Mouse (Mus musculus) hindbrain, embryonic 13.5 days (tissue): ENCODE data around the gene M1ap. TPM values are rescaled to one million over a fixed set of nuclear protein-coding genes. Genes with fewer than 3 reads are reported as not detected.

ENCODE experiments used
- ATAC-seq: fragments of 200-750 bp; cut with Nextera tagmentation; 2 replicates; pipeline ENCODE4 v1.8.0; 2017; ENCODE audit warnings: moderate TSS enrichment; ENCODE audit not compliant: low FRiP score
- H3K27ac ChIP-seq: fragments of 300-500 bp; sonication (generic); 2 replicates; pipeline ENCODE4 v1.5.1; 2015; ENCODE audit warnings: inconsistent platforms, mild to moderate bottlenecking, moderate library complexity
- H3K27me3 ChIP-seq: fragments of 300-500 bp; sonication (generic); 2 replicates; pipeline ENCODE4 v1.6.1; 2015; ENCODE audit warnings: mild to moderate bottlenecking, inconsistent platforms
- H3K36me3 ChIP-seq: fragments of 300-500 bp; sonication (generic); 2 replicates; pipeline ENCODE4 v1.6.1; 2015; ENCODE audit warnings: mild to moderate bottlenecking, inconsistent platforms
- H3K4me1 ChIP-seq: fragments of 300-500 bp; sonication (generic); replicated peaks from 2 replicates; pipeline ENCODE4 v1.6.1; 2015; ENCODE audit warnings: inconsistent platforms
- H3K4me2 ChIP-seq: fragments of 300-500 bp; sonication (generic); 2 replicates; pipeline ENCODE4 v1.6.1; 2015; ENCODE audit warnings: inconsistent platforms, mild to moderate bottlenecking, moderate library complexity
- H3K4me3 ChIP-seq: fragments of 300-500 bp; sonication (generic); 2 replicates; pipeline ENCODE4 v1.5.1; 2015; ENCODE audit warnings: mild to moderate bottlenecking, inconsistent platforms
- H3K9ac ChIP-seq: fragments of 300-500 bp; sonication (generic); 2 replicates; pipeline ENCODE4 v1.6.1; 2015; ENCODE audit warnings: mild to moderate bottlenecking, inconsistent platforms
- H3K9me3 ChIP-seq: fragments of 300-500 bp; sonication (generic); 2 replicates; pipeline ENCODE4 v1.6.1; 2016; ENCODE audit warnings: inconsistent platforms
- WGBS: fragments of 180-500 bp; shearing (Covaris S2); methylation state at CpG from one replicate; pipeline ENCODE4 v1.1.7; 2015; 5-methylcytosine and 5-hydroxymethylcytosine counted together
- polyA plus RNA-seq: library from polyadenylated mRNA; unstranded; fragments of >200 nt; fragmentation: Nextera tagmentation; extraction: Ambion mirVana; gene quantifications from 2 replicates; pipeline ENCODE4 v1.2.1, GENCODE M21; 2015

The M1ap gene
- polyA plus RNA-seq, 1 experiment from 2014 or later: not detected

DNA sequence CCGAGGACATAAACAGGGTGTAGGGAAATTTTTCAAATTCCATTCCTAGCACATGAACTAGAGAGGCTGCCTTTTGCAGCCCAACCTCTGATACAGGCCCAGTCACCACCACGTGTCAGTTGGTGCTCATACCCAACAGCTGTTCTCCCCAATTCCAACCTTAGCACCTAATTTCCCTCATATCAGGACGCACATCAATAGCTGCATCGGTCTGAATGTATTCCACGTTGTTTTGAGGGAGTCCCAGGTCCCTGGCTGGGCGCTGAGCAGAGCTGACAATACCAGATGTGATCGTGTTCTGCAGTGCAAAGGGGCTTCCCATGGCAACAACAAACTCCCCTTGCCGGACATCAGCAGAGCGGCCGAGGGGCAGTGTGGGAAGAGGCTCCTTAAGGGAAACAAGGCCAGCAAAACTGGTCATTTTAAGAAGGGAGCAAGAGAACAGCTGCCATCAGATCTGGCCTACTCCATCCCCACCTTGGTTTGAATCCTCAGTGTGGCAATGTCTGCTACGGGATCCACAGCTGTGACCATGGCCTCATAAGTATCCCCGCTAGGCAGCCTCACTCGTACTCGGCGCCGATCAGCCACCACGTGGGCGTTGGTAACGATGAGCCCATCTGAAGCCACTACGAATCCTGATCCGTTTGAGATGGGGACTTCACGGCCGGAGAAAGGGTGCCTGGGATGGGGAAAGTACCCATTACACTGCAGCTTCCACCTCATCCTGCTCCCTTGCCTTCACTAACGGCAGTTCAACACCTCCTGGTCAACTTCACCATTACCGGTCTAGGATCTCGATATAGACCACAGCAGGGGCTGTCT is 106.6 kb downstream of the M1ap start:
- peak; percentile 2; the same call in 1 of the 2 replicates for ATAC-seq
- Histone ChIP-seq H3K9me3 (no peaks in the 10 kb centered on the region), H3K4me1 (peaks cover 31% of the 10 kb centered on the region), H3K9ac (peak overlapping the region; percentile 95), H3K27ac (peak overlapping the region; percentile 92), H3K4me2 (peak overlapping the region; percentile 91), H3K4me3 (peak overlapping the region; percentile 98), H3K27me3 (no peaks in the 10 kb centered on the region), H3K36me3 (peaks cover 38% of the 10 kb centered on the region)
- 3% methylated on average over 26 of the region's 26 CpGs for WGBS

DNA sequence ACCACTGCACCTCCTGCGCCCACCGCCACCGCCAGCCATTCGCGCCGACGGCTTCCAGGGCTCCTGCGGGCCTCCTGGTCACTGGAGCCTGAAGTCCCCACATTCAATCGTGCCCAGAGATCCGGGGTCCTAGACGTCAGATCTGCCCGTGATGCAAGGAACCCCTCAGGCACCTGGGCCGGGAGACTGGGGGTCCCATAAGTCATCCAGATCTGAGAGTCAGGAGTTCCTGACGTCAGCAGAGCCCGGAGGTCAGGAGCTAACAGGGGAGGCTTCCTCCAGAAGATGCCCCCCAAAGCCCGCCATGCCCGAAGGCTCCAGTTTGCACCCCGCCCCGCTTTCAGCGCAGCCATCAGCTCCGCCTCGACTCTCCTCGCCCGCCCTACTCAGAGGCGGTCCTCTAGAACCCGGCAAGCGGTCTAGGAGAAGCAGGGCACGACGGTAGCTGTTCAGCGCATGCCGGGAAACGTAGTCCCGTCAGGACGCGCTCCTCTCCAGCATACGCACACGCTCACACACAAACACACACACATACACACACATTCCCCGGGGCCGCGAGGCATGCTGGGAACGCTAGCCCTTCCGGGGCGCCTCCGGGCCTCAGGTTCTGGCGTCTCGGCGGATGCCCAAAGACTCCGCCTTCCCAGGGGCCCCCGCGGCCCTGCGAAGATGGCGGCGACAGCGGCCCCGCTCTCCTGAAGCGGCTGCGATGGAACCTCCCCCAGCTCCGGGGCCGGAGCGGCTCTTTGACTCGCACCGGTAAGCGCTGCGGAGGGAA is 107.6 kb downstream of the M1ap start, which contains the start of gene Aup1:
Aup1 (plus strand) TSS at position 448 of the 778 bp plus-strand sequence.
- H3K36me3 ChIP-seq: peaks cover 39% of the 10 kb centered on the region
- H3K9me3 ChIP-seq: no peaks in the 10 kb centered on the region
- H3K9ac ChIP-seq: peak within 1 kb of the TSS; percentile 95
- peak within 1 kb of the TSS; percentile 98 for H3K4me3 ChIP-seq
- ATAC-seq: peak; percentile 97
- WGBS: under 1% methylated on average over 64 of the region's 64 CpGs
- peak within 1 kb of the TSS; percentile 91 for H3K4me2 ChIP-seq
- H3K27me3 ChIP-seq: peaks cover under 1% of the 10 kb centered on the region; the same call in 1 of the 2 replicates
- peaks cover 31% of the 10 kb centered on the region for H3K4me1 ChIP-seq
- peak within 1 kb of the TSS; percentile 92 for H3K27ac ChIP-seq

DNA sequence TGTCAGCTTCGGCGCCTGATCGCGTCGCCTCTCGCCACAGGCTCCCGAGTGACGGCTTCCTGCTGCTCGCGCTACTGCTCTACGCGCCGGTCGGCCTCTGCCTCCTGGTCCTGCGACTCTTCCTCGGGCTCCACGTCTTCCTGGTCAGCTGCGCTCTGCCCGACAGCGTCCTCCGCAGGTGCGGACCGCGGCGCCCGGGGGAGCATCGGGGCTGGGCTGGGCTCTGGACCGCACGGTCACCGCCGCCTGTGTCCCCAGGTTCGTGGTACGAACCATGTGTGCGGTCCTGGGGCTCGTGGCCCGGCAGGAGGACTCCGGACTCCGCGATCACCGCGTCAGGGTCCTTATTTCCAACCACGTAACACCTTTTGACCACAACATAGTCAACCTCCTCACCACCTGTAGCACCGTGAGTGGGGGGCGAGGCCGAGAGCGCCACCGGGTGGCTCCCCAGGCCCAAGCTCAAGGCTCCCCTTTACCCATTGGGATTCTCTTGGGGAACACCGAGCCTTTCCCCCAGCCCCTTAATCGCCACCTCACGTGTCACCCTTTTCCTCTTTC is 108.2 kb downstream of the M1ap start, which contains the start of gene Htra2:
Htra2 (minus strand) TSS at position 403 of the 561 bp plus-strand sequence.
- H3K4me3 ChIP-seq: peak within 1 kb of the TSS; percentile 98
- under 1% methylated on average over 50 of the region's 50 CpGs for WGBS
- ATAC-seq: peak; percentile 52; the same call in 1 of the 2 replicates

DNA sequence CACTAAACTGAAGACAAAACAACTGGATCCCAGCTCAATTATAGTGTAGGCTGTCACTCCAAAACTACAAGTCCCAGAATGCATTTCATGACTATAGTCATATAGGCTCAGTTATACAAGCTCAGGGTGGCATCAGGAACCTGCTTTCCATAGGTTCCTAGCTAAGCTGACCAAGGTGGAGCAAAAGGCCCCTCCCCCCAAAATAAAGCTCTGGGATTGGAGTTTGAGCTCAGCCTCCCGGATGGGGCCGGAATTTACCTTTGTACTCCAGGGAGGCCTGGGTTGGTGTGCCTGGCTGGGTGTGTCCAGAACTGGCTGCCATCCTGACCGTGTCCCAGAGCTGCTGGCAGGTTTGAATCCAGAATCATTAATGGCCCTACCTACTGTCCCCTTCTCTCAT is 111.1 kb downstream of the M1ap start, which contains the start of gene Dqx1:
Dqx1 (plus strand) TSS at position 55 of the 400 bp plus-strand sequence.
- Histone ChIP-seq H3K27ac (no peak within 1 kb of the TSS), H3K4me3 (no peak within 1 kb of the TSS), H3K9me3 (no peaks in the 10 kb centered on the region), H3K4me2 (no peak within 1 kb of the TSS), H3K9ac (0 out of 2 replicates have a peak within 1 kb of the TSS, but pooled peaks have one; percentile 13), H3K4me1 (peaks cover 26% of the 10 kb centered on the region), H3K27me3 (peaks cover 35% of the 10 kb centered on the region), H3K36me3 (peaks cover 24% of the 10 kb centered on the region)
- WGBS: 57% methylated on average over 3 of the region's 3 CpGs
- no peak for ATAC-seq

More for the DNA sequence above, 108.2 kb downstream of the M1ap start, which contains the start of gene Htra2:
- H3K9me3 ChIP-seq: no peaks in the 10 kb centered on the region
- H3K4me1 ChIP-seq: peaks cover 31% of the 10 kb centered on the region
- H3K27ac ChIP-seq: peak within 1 kb of the TSS; percentile 92
- peak within 1 kb of the TSS; percentile 91 for H3K4me2 ChIP-seq
- H3K27me3 ChIP-seq: peaks cover 7% of the 10 kb centered on the region; the same call in 1 of the 2 replicates
- peaks cover 39% of the 10 kb centered on the region for H3K36me3 ChIP-seq
- peak within 1 kb of the TSS; percentile 95 for H3K9ac ChIP-seq

DNA sequence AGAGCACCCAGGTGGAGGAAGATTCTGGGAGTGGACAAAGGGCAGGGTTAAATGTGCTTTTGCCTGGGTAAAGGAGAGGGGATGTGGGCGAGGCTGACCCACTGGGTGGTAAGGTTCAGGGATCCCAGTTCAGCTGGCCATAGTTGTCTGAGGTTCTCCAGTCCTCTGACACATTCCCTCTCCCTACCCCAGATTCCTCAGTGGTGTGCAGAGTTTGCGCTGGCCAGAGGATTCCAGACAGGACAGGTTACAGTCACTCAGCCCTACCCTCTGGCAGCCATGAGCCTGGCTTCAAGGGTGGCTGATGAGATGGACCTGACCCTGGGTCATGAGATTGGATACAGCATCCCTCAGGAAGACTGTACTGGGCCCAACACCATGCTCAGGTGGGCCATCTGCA is 112.0 kb downstream of the M1ap start:
- H3K9ac ChIP-seq: 0 out of 2 replicates have a peak overlapping the region, but pooled peaks have one; percentile 13
- peaks cover 16% of the 10 kb centered on the region for H3K4me1 ChIP-seq
- 87% methylated on average over 2 of the region's 2 CpGs for WGBS
- no peak overlapping the region for H3K4me2 ChIP-seq
- no peak for ATAC-seq
- no peak overlapping the region for H3K27ac ChIP-seq
- H3K4me3 ChIP-seq: no peak overlapping the region
- no peaks in the 10 kb centered on the region for H3K9me3 ChIP-seq
- H3K36me3 ChIP-seq: peaks cover 24% of the 10 kb centered on the region
- H3K27me3 ChIP-seq: peaks cover 44% of the 10 kb centered on the region

DNA sequence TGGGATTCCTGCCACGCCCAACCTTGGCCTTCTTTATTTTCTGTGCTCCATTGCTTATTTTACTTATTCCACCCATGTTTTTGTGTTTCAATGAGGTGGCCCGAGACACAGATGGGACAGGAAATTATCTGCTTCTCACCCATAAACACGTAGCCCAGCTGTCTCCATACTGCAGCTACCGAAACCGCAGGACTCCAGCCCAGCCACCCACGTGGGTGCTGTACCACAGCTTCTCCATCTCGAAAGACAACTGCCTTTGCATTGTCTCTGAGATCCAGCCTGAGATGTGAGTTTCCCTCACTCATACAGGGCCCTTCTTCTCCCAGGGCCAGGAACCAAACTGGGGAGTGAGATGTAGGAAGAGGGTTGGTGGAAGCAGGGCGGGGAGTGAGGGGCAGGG is 119.3 kb downstream of the M1ap start:
- Histone ChIP-seq H3K27ac (no peak overlapping the region), H3K36me3 (no peaks in the 10 kb centered on the region), H3K9ac (no peak overlapping the region), H3K4me2 (no peak overlapping the region), H3K4me3 (no peak overlapping the region), H3K9me3 (no peaks in the 10 kb centered on the region), H3K4me1 (peaks cover 23% of the 10 kb centered on the region), H3K27me3 (peaks cover 99% of the 10 kb centered on the region)
- no peak for ATAC-seq
- 49% methylated on average over 8 of the region's 8 CpGs for WGBS

DNA sequence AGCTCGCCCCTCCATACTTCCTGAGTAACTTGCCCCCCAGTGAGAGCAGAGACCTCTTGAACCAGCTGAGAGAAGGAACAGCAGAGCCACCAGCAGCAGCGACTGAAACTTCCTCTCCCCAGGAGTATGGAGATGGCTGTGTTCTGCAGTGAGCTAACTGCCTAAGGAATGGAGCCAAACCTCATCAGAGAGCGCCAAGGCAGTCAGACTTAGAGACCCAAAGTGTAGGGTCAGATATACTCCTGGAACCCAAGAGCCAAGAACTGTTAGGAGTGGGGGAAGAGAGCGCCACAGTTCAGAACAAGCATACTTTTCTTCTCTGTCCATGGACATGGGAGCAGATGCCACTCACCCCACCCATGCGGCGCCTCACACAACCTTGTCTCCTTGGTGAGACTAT is 119.7 kb downstream of the M1ap start:
- Histone ChIP-seq H3K9me3 (no peaks in the 10 kb centered on the region), H3K4me2 (no peak overlapping the region), H3K9ac (no peak overlapping the region), H3K36me3 (no peaks in the 10 kb centered on the region), H3K4me3 (no peak overlapping the region), H3K27me3 (peaks cover 99% of the 10 kb centered on the region), H3K27ac (no peak overlapping the region), H3K4me1 (peaks cover 27% of the 10 kb centered on the region)
- ATAC-seq: no peak
- WGBS: 29% methylated on average over 6 of the region's 6 CpGs

DNA sequence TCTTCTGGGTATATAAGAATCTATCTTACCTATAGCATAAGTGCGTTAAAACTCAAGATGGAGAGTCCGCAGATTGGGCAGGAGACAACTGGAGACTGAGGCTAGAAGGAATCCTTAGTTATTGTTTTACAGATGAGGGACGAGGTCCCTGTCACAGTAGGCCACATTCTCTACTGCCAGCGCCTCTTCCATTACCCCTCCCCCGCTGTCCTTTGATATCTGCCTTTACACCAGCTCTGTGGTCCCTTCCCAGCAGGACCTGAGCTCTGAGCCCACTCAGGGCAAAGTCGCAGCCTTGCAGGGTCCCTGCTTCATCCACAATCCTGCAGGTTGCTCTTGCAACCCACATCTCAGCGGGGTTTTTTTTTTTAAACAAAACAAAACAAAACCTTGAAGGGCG is 121.5 kb downstream of the M1ap start:
- H3K4me1 ChIP-seq: peaks cover 28% of the 10 kb centered on the region
- H3K36me3 ChIP-seq: no peaks in the 10 kb centered on the region
- no peak overlapping the region for H3K9ac ChIP-seq
- H3K4me2 ChIP-seq: no peak overlapping the region
- 3% methylated on average over 8 of the region's 8 CpGs for WGBS
- ATAC-seq: no peak
- H3K9me3 ChIP-seq: no peaks in the 10 kb centered on the region
- peak overlapping the region; percentile 23 for H3K4me3 ChIP-seq
- H3K27me3 ChIP-seq: peaks cover 99% of the 10 kb centered on the region
- H3K27ac ChIP-seq: no peak overlapping the region

DNA sequence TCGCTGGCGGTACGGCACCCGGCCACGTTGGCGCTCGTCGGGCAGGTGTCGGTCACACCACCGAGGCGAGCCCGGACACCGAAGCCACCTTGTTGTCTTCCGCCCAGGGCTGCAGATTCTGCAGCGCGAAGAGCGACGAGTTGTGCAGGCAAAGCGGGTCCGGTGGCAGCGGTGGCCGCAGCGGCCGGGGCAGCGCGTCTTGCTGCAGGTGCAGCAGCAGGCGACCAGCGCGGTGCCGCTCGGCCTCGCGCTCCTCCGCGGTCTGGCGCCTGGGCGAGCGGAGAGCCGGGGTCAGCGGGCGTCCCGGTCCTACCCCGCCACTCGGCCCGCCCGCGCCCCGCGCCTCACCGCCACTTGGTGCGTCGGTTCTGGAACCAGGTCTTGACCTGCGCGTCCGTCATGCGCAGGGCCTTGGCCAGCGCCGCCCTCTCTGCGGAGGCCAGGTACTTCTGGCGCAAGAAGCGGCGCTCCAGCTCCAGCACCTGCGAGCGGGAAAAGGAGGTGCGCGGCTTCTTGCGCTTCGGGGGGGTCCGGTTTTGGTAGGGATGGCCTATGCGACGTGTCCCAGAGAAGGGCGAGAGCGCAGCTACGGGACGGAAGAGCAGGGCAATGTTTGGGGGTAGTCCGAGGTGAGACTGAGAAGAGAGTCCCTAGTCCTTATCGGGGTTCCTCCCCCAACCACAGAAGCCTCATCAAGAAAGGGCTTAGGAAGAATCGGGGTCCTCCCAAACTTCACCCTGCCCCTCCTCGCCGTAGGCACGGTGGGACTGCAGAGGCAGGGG is 122.2 kb downstream of the M1ap start:
- peaks cover 28% of the 10 kb centered on the region for H3K4me1 ChIP-seq
- H3K9me3 ChIP-seq: no peaks in the 10 kb centered on the region
- H3K27ac ChIP-seq: no peak overlapping the region
- H3K9ac ChIP-seq: 0 out of 2 replicates have a peak overlapping the region, but pooled peaks have one; percentile 9
- 1% methylated on average over 71 of the region's 81 CpGs for WGBS
- peaks cover 99% of the 10 kb centered on the region for H3K27me3 ChIP-seq
- peak overlapping the region; percentile 36; the same call in 1 of the 2 replicates for H3K4me2 ChIP-seq
- peak overlapping the region; percentile 23 for H3K4me3 ChIP-seq
- ATAC-seq: no peak
- no peaks in the 10 kb centered on the region for H3K36me3 ChIP-seq

DNA sequence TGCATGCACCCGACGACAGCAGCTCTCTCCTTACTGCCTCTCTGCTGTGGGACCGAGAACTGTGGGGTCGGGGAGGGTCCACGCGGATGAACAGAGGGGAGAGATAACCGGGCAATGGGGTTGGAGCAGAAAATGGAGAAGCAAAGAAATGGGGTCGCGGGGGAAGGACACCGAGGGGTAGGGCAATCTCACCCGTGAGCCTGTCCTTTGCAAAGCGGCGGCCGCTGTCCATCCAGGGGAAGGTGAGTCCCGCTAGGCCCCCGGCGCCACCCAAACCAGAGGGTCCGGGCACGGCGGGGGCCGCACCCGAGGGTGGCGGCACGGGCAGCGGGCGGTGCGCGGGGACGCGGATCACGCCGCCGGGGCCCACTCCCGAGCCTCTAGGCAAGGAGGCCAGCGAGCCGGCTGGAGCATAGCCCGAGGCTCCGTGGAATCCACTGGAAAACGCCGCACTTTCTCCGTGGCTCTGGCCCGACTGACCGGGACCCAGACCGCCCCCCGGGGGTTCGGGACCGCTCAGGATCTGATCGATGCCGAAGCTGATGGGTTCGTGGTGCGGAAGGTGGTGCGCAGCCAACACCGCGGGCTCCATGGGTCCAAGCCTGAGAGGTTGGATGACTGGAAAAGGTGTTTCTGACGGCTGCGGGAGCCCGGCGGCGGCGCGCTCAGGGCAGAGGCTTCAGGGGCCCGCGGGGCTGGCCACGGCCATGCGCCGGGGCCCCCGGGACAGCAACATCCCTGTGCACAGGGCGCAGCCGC is 123.0 kb downstream of the M1ap start:
- Histone ChIP-seq H3K36me3 (no peaks in the 10 kb centered on the region), H3K27ac (no peak overlapping the region), H3K4me3 (peak overlapping the region; percentile 21), H3K9ac (no peak overlapping the region), H3K27me3 (peaks cover 99% of the 10 kb centered on the region), H3K9me3 (no peaks in the 10 kb centered on the region), H3K4me1 (peaks cover 28% of the 10 kb centered on the region), H3K4me2 (peak overlapping the region; percentile 11; the same call in 1 of the 2 replicates)
- no peak for ATAC-seq
- WGBS: 2% methylated on average over 66 of the region's 69 CpGs

DNA sequence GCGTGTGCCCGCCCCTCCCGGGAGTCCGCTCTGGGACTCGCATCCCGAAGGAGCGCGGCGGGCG is 123.4 kb downstream of the M1ap start, which contains the start of gene Tlx2:
Tlx2 (minus strand) TSS at position 47 of the 64 bp plus-strand sequence.
- H3K9ac ChIP-seq: no peak within 1 kb of the TSS
- H3K9me3 ChIP-seq: no peaks in the 10 kb centered on the region
- no peaks in the 10 kb centered on the region for H3K36me3 ChIP-seq
- H3K27me3 ChIP-seq: peaks cover 99% of the 10 kb centered on the region
- peak within 1 kb of the TSS; percentile 11; the same call in 1 of the 2 replicates for H3K4me2 ChIP-seq
- H3K4me3 ChIP-seq: peak within 1 kb of the TSS; percentile 23
- peaks cover 28% of the 10 kb centered on the region for H3K4me1 ChIP-seq
- ATAC-seq: no peak
- H3K27ac ChIP-seq: no peak within 1 kb of the TSS
- 0% methylated on average over 9 of the region's 10 CpGs for WGBS
